Mouse (Mus musculus) spleen, adult 2 months (tissue): ENCODE data around the gene Brf1.

Experiments
- CTCF ChIP-seq: fragments of 200-500 bp; IDR thresholded peaks from 2 replicates; pipeline ENCODE4 v1.5.1; 2011; ENCODE audit warnings: mild to moderate bottlenecking, inconsistent platforms; ENCODE audit not compliant: insufficient read depth, insufficient read length, insufficient replicate concordance; ENCODE audit errors: extremely low read depth
- POLR2A ChIP-seq: fragments of 200-500 bp; IDR thresholded peaks from 2 replicates; pipeline ENCODE4 v1.6.1; 2011; ENCODE audit warnings: low read depth, low read length, inconsistent platforms

DNA sequence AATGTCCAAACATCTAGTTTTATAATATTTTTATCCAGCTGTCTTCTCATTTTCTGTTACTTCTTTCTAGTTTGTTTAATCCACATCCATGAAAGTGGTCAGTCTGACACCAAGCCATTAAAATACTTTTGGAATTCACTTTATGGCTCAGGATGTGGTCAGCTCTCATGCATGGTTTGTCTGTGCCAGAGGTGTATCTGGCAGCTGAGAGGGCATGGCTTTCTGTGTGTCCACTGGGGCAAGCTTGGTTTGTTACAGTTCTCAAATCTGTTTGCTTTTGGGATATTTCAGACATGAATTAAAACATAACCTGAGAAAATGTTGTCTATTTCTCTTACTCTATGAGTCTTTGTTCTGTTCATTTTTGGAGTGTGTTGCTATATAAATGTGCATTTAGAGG lies 21.0 kb upstream of the Brf1 start:
- TF ChIP-seq CTCF: no peak
- TF ChIP-seq POLR2A: no peak
